In the genomic region with DNA sequence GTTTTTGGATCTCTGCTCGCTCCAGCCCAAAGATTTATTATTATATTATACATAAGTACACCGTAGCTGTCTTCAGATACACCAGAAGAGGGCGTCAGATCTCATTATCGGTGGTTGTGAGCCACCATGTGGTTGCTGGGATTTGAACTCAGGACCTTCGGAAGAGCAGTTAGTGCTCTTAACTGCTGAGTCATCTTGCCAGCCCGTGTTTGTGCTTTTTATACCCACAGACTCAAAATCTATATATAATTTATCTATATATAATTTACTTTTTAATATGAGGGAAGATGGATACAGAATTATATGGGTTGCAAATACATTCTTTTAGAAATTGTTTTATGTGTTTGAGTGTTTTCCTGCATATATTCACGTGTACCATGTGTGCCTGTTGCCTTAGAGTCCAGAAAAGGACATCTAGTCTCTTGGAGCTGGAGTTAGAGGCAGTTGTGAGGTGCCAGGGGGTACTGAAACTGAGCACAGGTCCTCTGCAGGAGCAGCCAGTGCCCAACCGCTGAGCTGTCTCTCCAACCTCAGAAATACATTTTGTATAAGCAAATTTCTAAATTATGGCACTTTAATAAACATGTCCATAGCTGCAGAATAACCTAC, we compare ENCODE assay signal across 8 mouse cellular contexts.
A peak's percentile ranks its signal among the peaks of the same experiment; 100 is the strongest.
DNase-seq lines count a peak whose midpoint lies in the region; ATAC-seq and TF ChIP-seq lines count a peak whose summit lies in the region.

No protein-coding gene starts in this region.

- no peaks in the 10 kb centered on the region for H3K27me3 ChIP-seq in embryonic facial prominence, embryonic 14.5 days (replicated peaks; ENCODE audit: control insufficient read depth, insufficient read depth, low read length)
- no peaks in the 10 kb centered on the region for H3K27me3 ChIP-seq in intestine, embryonic 16.5 days (replicated peaks; ENCODE audit: control insufficient read depth, insufficient read depth, low read length)

- H3K9ac ChIP-seq in embryonic facial prominence, embryonic 14.5 days (ENCODE audit: low read depth, low read length): no peak overlapping the region
- no peak overlapping the region for H3K9ac ChIP-seq in intestine, embryonic 16.5 days (ENCODE audit: low read depth, low read length)

- DNase-seq in layer of hippocampus, adult 2 months (ENCODE audit: low spot score in 2 of 2): no peak
- DNase-seq in layer of hippocampus, postnatal 36 days: no peak
- DNase-seq in embryonic facial prominence, embryonic 14.5 days (ENCODE audit: low spot score): no peak
- DNase-seq in naive thymus-derived CD4-positive, alpha-beta T cell, adult 2 months (ENCODE audit: low read depth): peak; percentile 16
- no peak for DNase-seq in left cerebral cortex, postnatal 36 days (ENCODE audit: low spot score in 2 of 2)
- no peak for DNase-seq in embryo, embryonic 11 days
- DNase-seq in thymus, postnatal 10 days (ENCODE audit: low spot score in 2 of 2): no peak

- H3K27ac ChIP-seq in layer of hippocampus, adult 2 months: 0 out of 2 replicates have a peak overlapping the region, but pooled peaks have one; percentile 98
- no peak overlapping the region for H3K27ac ChIP-seq in embryonic facial prominence, embryonic 14.5 days (replicated peaks; ENCODE audit: low read depth, low read length)
- no peak overlapping the region for H3K27ac ChIP-seq in intestine, embryonic 16.5 days (ENCODE audit: low read length)

- H3K4me2 ChIP-seq in embryonic facial prominence, embryonic 14.5 days (ENCODE audit: low read depth, low read length): peak overlapping the region; percentile 79
- H3K4me2 ChIP-seq in intestine, embryonic 16.5 days (ENCODE audit: low read depth, low read length): peak overlapping the region; percentile 46

- H3K4me1 ChIP-seq in embryonic facial prominence, embryonic 14.5 days (ENCODE audit: control insufficient read depth, insufficient read depth, low read length): peaks cover 6% of the 10 kb centered on the region
- peaks cover 11% of the 10 kb centered on the region for H3K4me1 ChIP-seq in intestine, embryonic 16.5 days (ENCODE audit: control insufficient read depth, insufficient read depth, low read length)

- peak overlapping the region; percentile 95 for H3K4me3 ChIP-seq in layer of hippocampus, adult 2 months
- H3K4me3 ChIP-seq in embryonic facial prominence, embryonic 14.5 days (ENCODE audit: low read depth, low read length): peak overlapping the region; percentile 99
- peak overlapping the region; percentile 88; the same call in 1 of the 2 replicates for H3K4me3 ChIP-seq in intestine, embryonic 16.5 days (ENCODE audit: low read length)

- no peak for ATAC-seq in embryonic facial prominence, embryonic 14.5 days (ENCODE audit: low read depth)
- ATAC-seq in intestine, embryonic 16.5 days: no peak

- no peaks in the 10 kb centered on the region for H3K9me3 ChIP-seq in embryonic facial prominence, embryonic 14.5 days (ENCODE audit: control insufficient read depth, low read length)
- no peaks in the 10 kb centered on the region for H3K9me3 ChIP-seq in intestine, embryonic 16.5 days (ENCODE audit: control insufficient read depth, low read length)

- 54% methylated on average over 8 of the region's 8 CpGs for WGBS in embryonic facial prominence, embryonic 14.5 days
- WGBS in intestine, embryonic 16.5 days: 49% methylated on average over 8 of the region's 8 CpGs

- peaks cover 29% of the 10 kb centered on the region for H3K36me3 ChIP-seq in embryonic facial prominence, embryonic 14.5 days (ENCODE audit: control insufficient read depth, insufficient read depth, low read length)
- H3K36me3 ChIP-seq in intestine, embryonic 16.5 days (ENCODE audit: control insufficient read depth, insufficient read depth, low read length): peaks cover 6% of the 10 kb centered on the region; the same call in 1 of the 2 replicates

- peak; percentile 45 for TF ChIP-seq CTCF in layer of hippocampus, adult 2 months (conservative IDR thresholded peaks at IDR 0.05)

- intact Hi-C loops in left cerebral cortex, postnatal 36 days (cut with DNase I): loop anchor here (5.0 to 10.0 kb wide), 2 partner anchors 205 to 543 kb away; a partner anchor contains a TSS
